Mouse (Mus musculus) v-Abl transformed pro-B cells (cell line): ENCODE results near the gene Frmd5.

Experiments
- in situ Hi-C, 2 experiments: fragments of 400-800 bp; cut with MboI; formaldehyde crosslinking; loops; one replicate each; pipeline ENCODE4 v1.15.1; 2025; ENCODE audit not compliant: unreplicated experiment in 2 of 2

Frmd5 gene

DNA sequence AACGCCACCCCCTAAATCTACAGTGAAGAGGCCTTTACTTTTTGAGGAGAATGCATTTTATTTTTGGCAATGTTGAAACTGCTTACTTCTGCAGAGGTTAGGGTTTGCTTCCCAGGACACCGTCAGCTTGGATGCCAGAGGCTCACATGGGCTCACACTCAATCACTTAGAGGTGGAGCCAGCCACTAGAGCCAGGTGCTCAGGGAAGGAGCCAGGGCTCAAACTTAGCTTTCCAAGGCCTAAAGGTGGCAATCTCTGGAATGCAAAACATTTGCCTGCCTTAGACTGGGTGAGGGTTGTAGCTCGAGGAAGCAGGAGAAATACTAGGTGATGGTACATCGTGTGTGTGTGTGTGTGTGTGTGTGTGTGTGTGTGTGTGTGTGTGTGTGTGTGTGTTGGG, 174.8 kb downstream of the Frmd5 start:
- in situ Hi-C loops = no loop called here

DNA sequence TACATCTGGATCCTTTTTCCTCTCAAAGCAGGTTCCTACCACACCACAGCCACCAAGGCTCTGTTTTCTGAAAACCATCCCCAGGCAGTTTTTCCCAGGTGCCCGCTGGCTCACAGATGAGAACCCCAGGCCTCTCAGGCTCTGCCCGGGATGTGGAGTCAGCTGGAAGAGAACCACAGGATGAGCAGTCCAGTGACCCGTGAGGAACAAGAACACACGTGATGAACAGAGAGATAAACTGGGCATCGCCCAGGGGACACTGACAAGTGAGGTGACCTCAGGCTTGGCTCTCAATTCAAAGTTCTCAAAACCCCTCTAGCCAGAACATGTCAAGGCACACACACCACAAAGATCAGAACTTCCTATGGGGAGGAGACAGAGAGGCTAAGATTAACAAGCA, 176.6 kb downstream of the Frmd5 start:
- in situ Hi-C loops = no loop called here

DNA sequence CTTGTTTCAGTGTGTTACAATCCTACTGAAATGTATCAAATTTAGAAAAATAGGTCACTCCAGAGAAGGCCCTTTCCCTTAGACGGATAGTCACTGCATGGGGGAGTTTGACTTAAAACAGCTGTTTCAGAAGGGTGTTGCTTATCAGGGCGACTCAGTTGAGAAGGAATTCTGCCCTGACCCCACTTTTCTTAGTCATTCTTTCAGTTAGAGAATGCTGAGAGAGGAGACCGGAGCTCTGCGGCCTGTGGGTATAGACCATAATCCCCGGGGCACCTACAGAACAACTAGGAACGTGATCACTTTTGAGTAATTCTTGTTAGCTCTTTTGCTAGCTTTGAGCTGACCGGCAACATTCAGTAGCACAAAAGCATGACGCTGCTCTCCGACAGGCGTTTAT, 178.6 kb downstream of the Frmd5 start:
- in situ Hi-C loops = no loop called here

DNA sequence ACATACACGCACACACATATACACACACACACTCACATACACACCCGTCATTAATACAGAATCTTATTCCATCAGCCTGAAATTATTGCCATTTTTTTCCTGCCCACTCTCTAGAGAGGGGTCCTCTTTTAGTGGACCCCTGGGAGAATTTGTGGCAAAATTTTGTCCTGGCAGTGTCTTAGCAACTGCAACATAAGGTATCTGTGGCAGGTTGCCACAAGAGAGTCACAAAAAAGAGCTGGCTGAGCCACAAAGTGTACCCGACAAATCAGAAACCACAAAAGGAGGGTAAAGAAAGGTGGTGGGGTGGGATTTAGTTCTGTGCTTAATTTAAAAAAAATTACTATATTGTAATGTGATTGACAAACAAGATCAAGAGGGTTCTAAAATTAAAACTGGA, 181.0 kb downstream of the Frmd5 start:
- in situ Hi-C loops = no loop called here

DNA sequence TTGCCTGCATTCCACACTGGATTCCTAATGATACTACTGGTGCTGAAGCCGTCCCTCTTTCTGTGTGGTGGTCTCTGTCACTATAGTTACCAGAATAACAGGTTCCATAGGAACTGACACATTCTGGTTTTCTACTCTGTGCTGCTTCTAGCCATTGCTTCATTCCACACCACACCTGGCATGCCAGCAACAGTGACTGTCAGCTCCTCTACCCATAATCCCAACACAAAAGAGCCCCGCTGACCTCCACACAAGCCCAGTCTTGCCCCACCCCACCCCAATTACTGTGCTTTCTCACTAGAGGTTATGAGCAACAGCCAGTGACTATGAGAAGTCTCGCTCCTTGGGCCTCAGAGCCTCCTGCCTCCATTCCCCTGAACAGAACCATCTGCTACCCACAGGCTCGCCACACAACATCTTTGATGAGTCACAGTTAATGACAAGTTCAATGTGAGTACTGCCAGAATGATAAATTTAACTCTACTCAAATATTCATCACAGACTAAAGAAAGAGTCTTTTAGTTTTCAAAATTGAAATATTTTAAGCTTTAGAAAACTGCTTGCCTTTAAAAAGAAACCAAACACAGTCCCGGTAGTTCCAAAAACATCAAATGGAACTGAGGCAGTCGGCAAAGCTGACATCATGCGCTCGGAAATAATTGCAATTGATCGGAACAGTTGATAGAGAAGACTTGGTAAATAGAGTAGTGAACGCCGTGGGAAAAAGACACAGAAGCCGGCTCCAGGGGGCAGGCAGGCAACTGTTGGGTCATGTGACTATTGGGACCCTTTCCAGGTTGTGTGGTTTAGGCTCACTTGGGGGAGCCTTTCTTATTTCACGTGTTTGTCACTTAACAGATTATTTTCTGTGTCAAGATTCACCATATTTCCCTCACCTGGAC, 185.4 kb downstream of the Frmd5 start:
- in situ Hi-C loops = no loop called here

DNA sequence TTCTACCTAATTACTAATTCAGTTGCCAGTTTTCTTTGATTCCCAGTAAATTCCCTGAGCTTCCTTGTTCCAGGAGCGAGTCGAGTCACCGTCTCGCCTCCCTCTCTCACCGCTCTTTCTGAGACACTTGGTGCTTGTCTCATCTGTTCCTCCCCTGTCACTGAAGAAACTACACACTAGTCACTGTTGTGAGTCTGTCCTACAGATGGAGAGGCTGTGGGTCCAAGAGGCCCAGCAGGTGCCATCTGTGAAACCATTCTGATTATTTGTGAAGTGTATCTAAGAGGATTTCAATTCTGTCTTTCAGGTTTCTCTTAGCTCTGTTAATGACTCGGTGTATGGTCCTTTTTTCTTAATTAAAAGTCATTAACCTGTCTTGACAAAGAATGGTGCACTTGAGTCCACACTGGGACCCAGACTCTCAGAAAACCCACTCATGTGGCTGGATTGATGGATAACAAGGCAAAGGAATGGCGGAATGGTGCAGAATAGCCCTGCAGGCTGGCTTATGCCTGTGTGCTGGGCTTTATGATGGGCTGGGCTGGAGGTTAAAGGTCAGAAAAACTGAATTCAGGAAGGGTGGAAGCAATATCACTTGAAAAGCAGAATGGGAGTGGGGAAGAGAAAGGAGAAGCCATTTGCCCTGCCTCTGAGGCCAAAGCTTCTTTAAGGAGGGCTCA, 186.2 kb downstream of the Frmd5 start:
- in situ Hi-C loops = no loop called here

DNA sequence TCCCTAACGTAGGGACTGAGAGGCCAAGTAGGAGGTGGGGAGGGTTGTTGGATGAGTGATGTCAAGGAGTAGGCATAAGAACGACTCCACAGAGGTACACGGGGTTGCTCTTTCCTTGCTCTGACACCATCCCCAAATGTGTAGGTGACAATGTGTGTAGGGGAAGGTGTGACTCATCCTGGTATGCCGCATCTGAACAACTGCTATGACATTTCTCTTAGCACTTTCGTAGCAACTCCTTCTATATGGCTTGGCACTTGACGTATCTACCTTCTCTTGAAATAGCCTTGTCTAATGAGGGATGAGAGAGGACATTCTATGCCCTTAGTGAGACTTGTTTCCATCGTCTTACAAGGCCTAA, 191.7 kb downstream of the Frmd5 start:
- in situ Hi-C loops = no loop called here

DNA sequence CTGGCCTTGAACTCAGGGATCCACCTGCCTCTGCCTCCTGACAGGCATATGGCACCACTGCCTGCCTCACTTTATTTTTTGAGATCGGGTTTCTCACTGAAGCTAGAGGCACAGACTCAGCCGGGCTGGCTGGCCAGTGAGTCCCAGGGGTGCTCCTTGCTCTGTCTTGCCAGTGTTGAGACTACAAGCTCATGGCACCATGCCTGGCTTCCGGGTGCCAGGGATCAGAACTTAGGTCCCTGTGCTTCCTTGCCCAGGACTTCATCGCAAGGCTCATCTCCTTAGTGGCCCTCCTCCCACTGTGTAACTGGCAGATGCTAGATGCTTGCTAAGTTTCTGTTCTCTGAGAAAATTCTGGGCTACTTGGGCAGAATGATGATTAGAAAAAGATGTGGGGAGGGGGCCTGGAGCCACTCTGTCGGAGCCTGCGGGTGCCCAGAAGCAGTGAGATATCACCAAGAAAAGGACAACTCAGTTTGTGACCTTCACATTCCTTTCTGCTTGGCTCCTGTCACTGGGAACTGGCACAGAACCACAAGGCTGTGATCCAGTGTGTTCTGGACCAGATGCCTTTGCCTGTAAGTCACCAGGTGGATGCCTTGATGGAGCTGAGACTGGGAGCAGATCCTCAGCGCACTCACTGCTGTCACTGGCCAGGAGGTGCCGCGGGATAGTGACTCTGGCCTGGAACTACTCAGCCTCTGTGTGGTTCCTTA, 192.2 kb downstream of the Frmd5 start:
- in situ Hi-C loops = no loop called here

DNA sequence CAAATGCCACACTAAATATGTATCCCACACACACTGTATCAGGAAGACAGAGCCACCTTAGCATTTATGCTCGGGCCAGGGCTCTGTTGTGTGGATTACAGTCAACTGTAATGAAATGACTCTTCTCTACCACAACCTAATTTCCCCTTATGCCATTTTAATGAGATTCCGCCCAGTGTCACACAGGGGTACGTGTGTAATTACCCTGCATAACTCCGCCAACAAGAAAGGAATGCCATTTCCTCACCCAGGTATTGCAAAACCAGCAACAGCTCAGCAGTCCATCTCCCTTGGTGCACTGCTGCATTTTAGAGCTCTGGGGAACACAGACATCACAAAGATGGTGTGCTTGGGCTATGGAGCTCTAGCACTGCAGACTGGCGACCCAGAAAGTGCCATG, 194.8 kb downstream of the Frmd5 start:
- in situ Hi-C loops = no loop called here

DNA sequence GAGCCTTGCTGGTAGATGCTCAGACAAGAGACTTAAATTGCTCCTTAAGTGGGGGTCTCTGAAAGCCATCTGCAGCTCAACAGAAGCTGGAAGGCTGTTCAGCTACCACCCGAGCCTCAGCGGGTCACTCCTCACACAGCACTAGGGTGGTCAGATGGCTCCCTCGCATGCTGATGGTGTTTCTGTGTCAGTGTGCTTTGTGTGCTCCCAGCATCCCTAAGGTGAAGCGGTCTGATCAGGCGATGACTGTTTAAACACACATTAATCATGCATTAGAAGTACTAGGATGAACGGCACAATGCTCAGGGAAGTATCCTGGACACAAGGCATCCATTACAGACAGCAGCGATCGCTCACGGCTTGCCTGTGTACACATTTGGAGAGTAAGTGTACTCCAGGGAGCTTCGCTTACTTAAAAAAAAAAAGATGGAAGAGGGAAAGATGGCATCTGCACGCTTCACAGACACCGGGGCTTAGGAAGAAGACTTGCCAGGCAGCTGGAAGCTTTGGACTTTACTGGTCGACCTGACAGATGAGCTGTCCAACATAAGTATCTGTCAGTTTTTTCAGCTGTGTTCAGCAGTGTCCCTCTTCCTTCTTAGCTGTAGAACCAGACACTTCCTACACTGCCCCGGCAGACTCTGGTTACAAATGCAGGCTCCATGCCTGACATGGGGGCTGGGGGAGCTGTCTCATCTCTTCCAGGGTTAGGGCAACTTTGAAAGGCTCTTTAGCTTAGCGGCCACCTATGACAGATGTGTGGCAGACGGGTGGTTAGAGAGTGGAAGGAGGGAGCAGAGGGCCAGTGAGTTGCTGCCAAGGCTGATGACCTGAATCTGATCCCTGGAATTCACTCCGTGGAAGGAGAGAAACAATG, 196.6 kb downstream of the Frmd5 start:
- in situ Hi-C loops = no loop called here

DNA sequence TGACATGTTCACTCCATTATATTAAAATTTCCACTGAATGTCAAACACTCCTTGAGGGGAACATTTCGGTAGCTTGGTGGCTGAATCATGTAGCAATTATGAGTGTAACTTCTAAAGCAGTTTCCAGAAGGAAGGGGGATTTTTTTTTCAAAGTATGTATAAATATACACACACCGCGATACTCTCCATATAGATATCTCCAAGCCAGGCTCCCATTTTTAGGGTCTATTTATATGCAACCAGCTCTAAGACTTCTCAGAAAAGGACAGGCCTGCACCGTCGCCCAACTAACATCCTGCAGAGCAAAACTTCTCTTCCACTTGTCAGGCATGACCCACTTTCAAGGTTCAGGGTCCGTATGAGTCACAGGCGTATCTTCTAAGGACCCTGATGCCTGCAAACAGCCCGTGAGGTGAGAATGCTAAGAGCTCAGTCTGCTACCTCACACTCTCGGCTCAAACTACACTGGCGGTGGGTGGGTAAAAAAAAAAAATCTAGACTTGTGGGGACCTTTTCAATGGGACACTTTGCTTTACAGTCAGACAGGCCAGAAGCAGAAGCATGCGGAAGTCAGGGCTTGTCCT, 197.7 kb downstream of the Frmd5 start:
- in situ Hi-C loops = no loop called here

DNA sequence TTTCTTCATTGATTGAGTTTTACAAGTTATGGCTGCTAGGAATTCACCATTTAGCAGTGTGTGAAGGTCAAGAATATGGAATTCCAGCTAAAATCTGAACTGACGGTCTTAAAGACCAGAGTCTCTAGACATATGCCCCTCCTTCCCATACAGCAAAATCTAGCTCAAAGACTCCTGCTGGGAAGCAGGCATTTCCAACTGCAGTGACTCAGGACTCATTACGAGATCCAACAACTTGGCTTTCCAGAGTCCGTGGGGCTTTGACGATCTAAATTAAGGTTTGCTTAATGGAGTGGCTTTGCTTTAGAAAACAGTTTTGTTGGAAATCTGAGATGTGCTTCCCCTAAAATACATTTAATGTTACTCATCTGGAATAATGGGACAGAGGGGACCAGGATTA, 204.5 kb downstream of the Frmd5 start:
- in situ Hi-C loops = no loop called here

DNA sequence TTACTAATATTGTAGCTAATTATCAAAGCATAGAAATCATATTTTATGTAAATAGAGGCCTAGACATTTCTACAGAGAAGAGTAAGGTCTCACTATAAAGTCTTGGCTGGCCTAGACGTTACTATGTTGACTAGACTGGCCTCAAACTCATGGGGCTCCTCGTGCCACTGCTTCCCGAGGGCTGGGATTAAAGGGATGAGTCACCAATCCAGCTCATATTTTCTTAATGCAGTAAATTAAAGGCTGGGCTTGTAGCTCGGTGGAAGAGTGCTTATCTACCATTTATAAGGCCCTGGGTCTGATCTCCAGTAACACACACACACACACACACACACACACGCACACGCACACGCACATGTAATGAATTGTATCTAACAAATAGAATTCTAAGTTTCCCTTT, 205.3 kb downstream of the Frmd5 start:
- in situ Hi-C loops = no loop called here

DNA sequence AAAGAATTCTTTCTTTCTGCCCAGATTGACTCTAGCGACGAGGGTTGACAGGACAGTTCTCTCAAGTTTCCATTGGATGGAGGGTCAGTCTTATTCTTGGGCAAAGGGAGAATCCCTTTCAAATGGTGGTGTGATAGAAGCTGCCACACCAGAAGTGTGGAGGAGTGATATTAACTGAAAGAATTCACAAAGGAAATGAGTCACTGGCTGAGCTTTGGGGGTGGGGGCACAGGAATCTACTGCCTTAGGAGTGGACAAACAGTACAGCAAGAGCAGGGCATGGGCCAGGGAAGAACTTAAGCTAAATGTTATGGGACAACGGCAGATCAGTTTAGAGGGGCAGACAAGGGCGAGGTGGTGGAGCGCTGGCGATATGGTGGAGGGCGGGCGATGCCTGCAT, 206.2 kb downstream of the Frmd5 start:
- in situ Hi-C loops = no loop called here

DNA sequence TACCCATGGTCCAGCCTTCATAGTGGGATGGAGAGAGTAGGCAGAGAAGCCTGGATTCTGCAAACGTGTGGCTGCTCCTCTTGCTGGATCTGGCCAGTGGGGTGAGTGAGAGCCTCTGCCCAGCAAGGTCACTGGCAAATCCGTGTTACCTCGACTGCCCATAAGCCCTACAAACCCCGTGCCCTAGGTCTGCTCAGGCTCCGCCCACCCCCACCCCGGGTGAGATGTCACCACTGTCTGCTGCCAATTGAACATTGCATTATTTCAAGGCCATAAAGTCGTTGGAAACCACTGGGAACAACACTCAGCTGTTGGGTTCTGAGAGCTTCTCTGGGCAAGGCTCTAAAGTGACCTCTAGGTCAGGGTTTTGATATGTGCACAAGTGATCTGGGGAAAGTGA, 208.6 kb downstream of the Frmd5 start:
- in situ Hi-C loops = loop anchor here in 1 of 2 experiments (25.0 kb wide), 1 partner anchor 89 kb away; no protein-coding TSS in a partner anchor

DNA sequence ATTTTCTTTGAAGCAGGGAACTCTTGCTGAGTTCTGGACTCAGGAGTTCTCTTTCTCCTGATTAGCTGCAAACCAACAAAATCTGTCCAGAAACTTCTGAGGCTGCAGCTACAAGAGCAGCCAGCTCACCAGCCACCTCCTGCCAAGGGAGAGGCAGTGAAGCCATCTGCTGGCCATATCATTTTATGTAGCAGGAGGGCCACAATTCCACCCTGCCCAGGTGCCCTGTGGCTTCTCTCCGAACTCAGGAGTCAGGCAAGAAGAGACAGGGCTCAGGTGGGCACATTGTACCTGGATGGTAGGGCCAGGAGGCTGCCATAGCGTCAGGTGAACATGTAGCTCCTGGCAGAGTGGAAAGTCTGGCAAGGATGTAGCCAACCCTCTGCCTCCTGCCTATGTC, 210.3 kb downstream of the Frmd5 start:
- in situ Hi-C loops = loop anchor here in 1 of 2 experiments (25.0 kb wide), 1 partner anchor 91 kb away; no protein-coding TSS in a partner anchor

DNA sequence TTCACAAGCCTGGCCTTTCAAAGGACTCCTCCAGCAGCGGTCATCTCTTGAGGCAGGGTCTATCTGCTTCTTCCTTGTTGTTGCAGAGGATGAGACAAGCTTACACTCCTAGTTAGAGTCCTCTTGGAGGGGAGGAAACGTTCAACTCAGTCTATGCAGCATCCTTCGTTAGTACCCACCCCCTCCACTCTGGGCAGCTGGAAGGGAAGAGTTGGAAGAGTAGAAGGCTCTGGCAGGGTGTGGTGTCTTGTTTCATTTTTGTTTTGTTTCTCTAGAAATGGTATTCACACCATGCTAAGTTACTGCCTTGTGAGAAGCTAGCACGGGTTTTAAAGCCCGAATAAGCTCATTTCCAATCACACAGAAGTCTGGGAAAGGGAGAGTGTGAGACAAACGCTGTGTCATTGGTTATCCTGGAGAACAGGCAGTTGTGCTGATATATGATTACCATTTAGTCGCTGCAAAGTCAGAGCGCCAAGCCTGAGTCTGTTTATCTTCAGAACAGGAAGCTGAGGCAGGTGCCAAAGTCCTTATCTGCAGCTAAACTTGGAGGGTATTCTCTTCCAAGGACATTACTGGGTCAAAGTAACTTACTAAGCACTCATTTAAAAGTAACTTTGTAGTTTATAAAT, 212.1 kb downstream of the Frmd5 start:
- in situ Hi-C loops = loop anchor here in 1 of 2 experiments (25.0 kb wide), 1 partner anchor 93 kb away; no protein-coding TSS in a partner anchor

DNA sequence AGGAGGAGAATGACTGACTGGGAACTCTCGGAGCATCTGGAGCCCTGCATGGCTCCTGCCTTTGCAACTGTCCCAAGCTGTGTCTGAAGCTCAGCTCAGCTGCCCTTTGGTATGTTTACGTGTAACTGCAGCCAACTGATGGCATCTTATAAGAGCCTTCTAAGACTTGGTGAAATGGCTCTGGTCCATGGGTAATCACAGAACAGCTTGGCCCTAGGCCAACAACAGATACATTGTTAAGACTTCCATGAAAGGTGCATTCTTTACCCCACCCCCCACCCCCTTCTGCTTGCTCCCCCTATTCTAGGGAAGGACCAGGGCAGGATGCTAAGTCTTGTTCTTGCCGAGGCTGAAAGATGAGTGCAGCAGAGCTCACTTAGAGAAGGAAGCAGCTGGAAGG, 212.8 kb downstream of the Frmd5 start:
- in situ Hi-C loops = loop anchor here in 1 of 2 experiments (25.0 kb wide), 1 partner anchor 93 kb away; no protein-coding TSS in a partner anchor

DNA sequence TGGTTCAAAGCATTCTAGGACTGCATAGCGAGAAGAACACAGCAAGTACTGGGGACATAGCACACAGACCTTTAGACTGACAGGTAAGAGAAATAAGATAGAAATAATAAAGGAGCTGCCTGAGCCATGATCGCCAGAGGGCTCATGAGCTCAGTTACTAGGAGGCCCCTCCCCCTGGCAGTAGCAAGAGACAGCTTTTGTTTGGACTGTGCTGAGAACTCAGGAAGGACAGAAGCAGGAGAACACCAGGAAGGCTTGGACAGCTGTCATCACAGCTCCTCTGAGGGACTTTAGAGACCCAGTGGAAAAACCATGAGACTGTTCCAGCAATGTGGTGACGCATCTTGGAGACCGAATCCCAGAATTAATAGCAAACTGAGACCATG, 218.6 kb downstream of the Frmd5 start:
- in situ Hi-C loops = loop anchor here in 1 of 2 experiments (25.0 kb wide), 1 partner anchor 99 kb away; no protein-coding TSS in a partner anchor
